Mouse (Mus musculus): Measurements from ENCODE around the gene Ppp2r5c.

The Ppp2r5c gene

GRCm38 (mm10) chr12:110608460-110609152, 161.7 kb downstream of the Ppp2r5c start:
- DNase-seq (ENCODE audit: low spot score in 2 of 2), result no peak

GRCm38 (mm10) chr12:110609153-110609497, 162.2 kb downstream of the Ppp2r5c start:
- no peak for DNase-seq (ENCODE audit: low spot score in 2 of 2)

- DNase-seq (ENCODE audit: low spot score in 2 of 2), result no peak
Measured at GRCm38 (mm10) chr12:110610713-110611112, 163.8 kb downstream of the Ppp2r5c start.

DNA sequence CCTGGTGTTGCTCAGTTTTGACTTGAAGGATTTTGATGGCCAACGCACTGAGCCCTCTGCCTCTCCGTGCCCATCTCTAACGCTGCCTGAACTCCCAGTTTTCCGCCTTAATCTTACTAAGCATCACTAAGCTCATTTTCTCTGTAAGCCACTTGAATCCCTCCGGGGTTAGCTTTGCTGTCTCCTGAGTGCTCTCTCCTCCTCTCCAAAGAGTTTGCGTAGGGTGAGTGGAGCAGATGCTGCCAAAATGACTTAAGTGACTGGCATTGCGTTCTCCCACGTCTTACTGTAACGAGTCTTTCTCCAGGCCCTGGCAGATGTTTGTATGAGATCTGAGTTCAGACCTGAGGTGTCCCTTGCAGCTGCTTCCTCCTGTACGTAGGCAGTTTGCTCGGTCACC, 183.1 kb downstream of the Ppp2r5c start:
- no peak for DNase-seq (ENCODE audit: low spot score in 2 of 2)

Data from spleen, postnatal 14 days (tissue).